Comparison of ENCODE assay signal across 15 mouse cellular contexts in the genomic region with DNA sequence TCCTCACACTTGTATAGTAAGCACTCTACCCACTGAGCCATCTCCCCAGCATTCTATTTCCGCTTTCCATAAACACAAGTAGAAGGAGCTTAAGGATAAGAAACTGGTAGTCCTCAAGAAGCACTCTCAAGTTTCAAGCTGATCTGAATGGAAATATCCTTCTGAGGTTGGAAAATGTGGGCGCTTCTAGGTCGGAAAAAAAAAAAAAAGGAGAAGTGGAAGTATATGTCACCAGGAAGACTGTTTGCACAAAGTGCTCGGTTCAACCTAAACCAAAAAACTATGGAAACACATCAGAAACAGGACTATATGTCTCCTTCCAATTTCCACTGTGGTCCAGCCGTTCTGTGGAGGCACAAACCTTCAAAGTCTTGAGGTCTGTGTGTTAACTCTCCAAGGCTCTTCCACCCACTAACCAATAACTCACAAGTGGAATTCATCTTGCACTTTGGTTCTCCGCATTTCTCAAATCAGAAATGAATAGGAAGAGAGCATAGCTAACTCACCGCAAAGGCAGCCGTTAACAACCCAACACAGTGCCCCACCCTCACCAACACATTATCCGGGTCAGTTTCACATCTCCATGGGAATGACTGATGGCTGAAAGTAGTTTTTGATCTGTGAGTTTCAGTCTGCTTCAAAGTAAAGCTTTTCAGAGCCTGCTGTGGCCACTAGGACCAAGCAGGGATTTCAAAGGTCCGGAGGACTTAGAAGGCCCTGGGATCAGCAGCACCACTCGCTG.
DNase-seq lines count a peak whose midpoint lies in the region; ATAC-seq lines count a peak whose summit lies in the region.
"Had no signal": no experiment of that assay in that cellular context is flagged by ENCODE, and none has a peak within 500 bp of the region (broad histone marks: within the 10 kb centered on the region; RNA-seq: fewer than 3 reads in every experiment).

No protein-coding gene starts in this region.

- no peaks in the 10 kb centered on the region for H3K9me3 ChIP-seq in kidney, embryonic 15.5 days (replicated peaks)
- H3K9me3 ChIP-seq in embryonic facial prominence, embryonic 13.5 days = no peaks in the 10 kb centered on the region
- H3K9me3 ChIP-seq in limb, embryonic 10.5 days (replicated peaks) = no peaks in the 10 kb centered on the region
- H3K9me3 ChIP-seq: hindbrain, embryonic 13.5 days had no signal

- no peak for ATAC-seq in kidney, embryonic 15.5 days (replicated peaks; ENCODE audit: low FRiP score)
- ATAC-seq in embryonic facial prominence, embryonic 13.5 days (ENCODE audit: insufficient number of reproducible peaks, insufficient read depth, low FRiP score, low TSS enrichment, low read depth) = no peak
- ATAC-seq in megakaryocyte, adult 5-6 weeks (ENCODE audit: poor library complexity, severe bottlenecking) = peak; percentile 73
- ATAC-seq: forebrain, embryonic 14.5 days; intestine, embryonic 16.5 days had no signal

- no peak overlapping the region for H3K4me3 ChIP-seq in kidney, embryonic 15.5 days (replicated peaks)
- no peak overlapping the region for H3K4me3 ChIP-seq in embryonic facial prominence, embryonic 13.5 days
- no peak overlapping the region for H3K4me3 ChIP-seq in limb, embryonic 10.5 days
- H3K4me3 ChIP-seq: hindbrain, embryonic 13.5 days had no signal

- WGBS in kidney, embryonic 15.5 days = 73% methylated on average over 11 of the region's 11 CpGs
- 52% methylated on average over 11 of the region's 11 CpGs for WGBS in embryonic facial prominence, embryonic 13.5 days
- WGBS in limb, embryonic 10.5 days = 62% methylated on average over 11 of the region's 11 CpGs

- no peaks in the 10 kb centered on the region for H3K27me3 ChIP-seq in kidney, embryonic 15.5 days
- no peaks in the 10 kb centered on the region for H3K27me3 ChIP-seq in embryonic facial prominence, embryonic 13.5 days
- H3K27me3 ChIP-seq in limb, embryonic 10.5 days (ENCODE audit: low read depth, poor library complexity, severe bottlenecking) = no peaks in the 10 kb centered on the region

- peak overlapping the region; percentile 45; the same call in 1 of the 2 replicates for H3K27ac ChIP-seq in kidney, embryonic 15.5 days
- peak overlapping the region; percentile 78 for H3K27ac ChIP-seq in embryonic facial prominence, embryonic 13.5 days
- H3K27ac ChIP-seq in limb, embryonic 10.5 days = peak overlapping the region; percentile 46; the same call in 1 of the 2 replicates
- H3K27ac ChIP-seq: hindbrain, embryonic 13.5 days had no signal

- H3K36me3 ChIP-seq in kidney, embryonic 15.5 days = no peaks in the 10 kb centered on the region
- no peaks in the 10 kb centered on the region for H3K36me3 ChIP-seq in embryonic facial prominence, embryonic 13.5 days
- H3K36me3 ChIP-seq in limb, embryonic 10.5 days = no peaks in the 10 kb centered on the region
- H3K36me3 ChIP-seq: hindbrain, embryonic 13.5 days had no signal

- no peak overlapping the region for H3K9ac ChIP-seq in kidney, embryonic 15.5 days
- no peak overlapping the region for H3K9ac ChIP-seq in embryonic facial prominence, embryonic 13.5 days
- H3K9ac ChIP-seq: hindbrain, embryonic 13.5 days had no signal

- DNase-seq in kidney, postnatal 14 days = no peak
- DNase-seq in limb, embryonic 10.5 days (ENCODE audit: low spot score) = no peak
- DNase-seq in thymus, postnatal 14 days = no peak
- DNase-seq in right cerebral cortex, postnatal 36 days (ENCODE audit: low spot score in 2 of 2) = no peak
- DNase-seq: adrenal gland, postnatal 25 days; cerebellum, adult 11 months; cerebellum, postnatal 10 days; gastrocnemius, postnatal 14 days; right cerebral cortex, postnatal 4 days had no signal

- H3K4me1 ChIP-seq in kidney, embryonic 15.5 days = peaks cover 61% of the 10 kb centered on the region
- peaks cover 25% of the 10 kb centered on the region for H3K4me1 ChIP-seq in embryonic facial prominence, embryonic 13.5 days
- peaks cover 49% of the 10 kb centered on the region for H3K4me1 ChIP-seq in limb, embryonic 10.5 days

- no peak overlapping the region for H3K4me2 ChIP-seq in kidney, embryonic 15.5 days
- no peak overlapping the region for H3K4me2 ChIP-seq in embryonic facial prominence, embryonic 13.5 days
- H3K4me2 ChIP-seq: hindbrain, embryonic 13.5 days had no signal
